Mouse (Mus musculus): Measurements from ENCODE around the gene Ntn5.

The Ntn5 gene

GRCm38 (mm10) chr7:45682144-45683126 is 1.4 kb upstream of the Ntn5 start:
- no peak for TF ChIP-seq GATA4 (IDR thresholded peaks at IDR 0.05; ENCODE audit: insufficient replicate concordance, low read length)

- no peak for TF ChIP-seq GATA4 (IDR thresholded peaks at IDR 0.05; ENCODE audit: insufficient replicate concordance, low read length)
These were observed 2.0 kb downstream of the Ntn5 start for GRCm38 (mm10) chr7:45685811-45686210.

GRCm38 (mm10) chr7:45686841-45687240 is 3.0 kb downstream of the Ntn5 start:
- TF ChIP-seq GATA4 (IDR thresholded peaks at IDR 0.05; ENCODE audit: insufficient replicate concordance, low read length): no peak

- no peak for TF ChIP-seq GATA4 (IDR thresholded peaks at IDR 0.05; ENCODE audit: insufficient replicate concordance, low read length)
These were observed 5.3 kb downstream of the Ntn5 start for GRCm38 (mm10) chr7:45689099-45689498.

- no peak for TF ChIP-seq GATA4 (IDR thresholded peaks at IDR 0.05; ENCODE audit: insufficient replicate concordance, low read length)
These were observed 6.0 kb downstream of the Ntn5 start for GRCm38 (mm10) chr7:45689800-45690199.

- peak; percentile 78 for TF ChIP-seq GATA4 (IDR thresholded peaks at IDR 0.05; ENCODE audit: insufficient replicate concordance, low read length)
These were observed 8.5 kb downstream of the Ntn5 start for GRCm38 (mm10) chr7:45692364-45692763.

- no peak for TF ChIP-seq GATA4 (IDR thresholded peaks at IDR 0.05; ENCODE audit: insufficient replicate concordance, low read length)
These were observed 10.2 kb downstream of the Ntn5 start, which contains the start of gene Sec1 for GRCm38 (mm10) chr7:45693921-45694591. Gene Sec1, minus strand, starts transcription at chr7:45694402.

GRCm38 (mm10) chr7:45695098-45695497 is 11.3 kb downstream of the Ntn5 start:
- no peak for TF ChIP-seq GATA4 (IDR thresholded peaks at IDR 0.05; ENCODE audit: insufficient replicate concordance, low read length)

- no peak for TF ChIP-seq GATA4 (IDR thresholded peaks at IDR 0.05; ENCODE audit: insufficient replicate concordance, low read length)
These were observed 14.1 kb downstream of the Ntn5 start for GRCm38 (mm10) chr7:45697894-45698293.

- no peak for TF ChIP-seq GATA4 (IDR thresholded peaks at IDR 0.05; ENCODE audit: insufficient replicate concordance, low read length)
These were observed 15.8 kb downstream of the Ntn5 start, which contains the start of gene Car11 for GRCm38 (mm10) chr7:45699523-45700141. Gene Car11, plus strand, starts transcription at chr7:45699843.

- TF ChIP-seq GATA4 (IDR thresholded peaks at IDR 0.05; ENCODE audit: insufficient replicate concordance, low read length): no peak
These were observed 16.6 kb downstream of the Ntn5 start for GRCm38 (mm10) chr7:45700301-45701015.

- no peak for TF ChIP-seq GATA4 (IDR thresholded peaks at IDR 0.05; ENCODE audit: insufficient replicate concordance, low read length)
These were observed 17.2 kb downstream of the Ntn5 start for GRCm38 (mm10) chr7:45701072-45701471.

- TF ChIP-seq GATA4 (IDR thresholded peaks at IDR 0.05; ENCODE audit: insufficient replicate concordance, low read length): no peak
These were observed 17.8 kb downstream of the Ntn5 start for GRCm38 (mm10) chr7:45701607-45702006.

- no peak for TF ChIP-seq GATA4 (IDR thresholded peaks at IDR 0.05; ENCODE audit: insufficient replicate concordance, low read length)
These were observed 18.5 kb downstream of the Ntn5 start for GRCm38 (mm10) chr7:45702316-45702715.
